Mouse (Mus musculus) MEL (cell line): ENCODE data around the gene Surf2. TPM values are rescaled to one million over a fixed set of nuclear protein-coding genes. Genes with fewer than 3 reads are reported as not detected.
A peak's percentile ranks its signal among the peaks of the same experiment; 100 is the strongest.

Experiments used
- DNase-seq: peaks from one replicate; pipeline ENCODE4 v3.0.0; 2011; ENCODE audit warnings: low read depth, low spot score
- H3K27ac ChIP-seq: 2 replicates; pipeline ENCODE4 v1.5.1; 2012; ENCODE audit warnings: low read depth, mild to moderate bottlenecking, control low read depth, low read length, moderate library complexity; ENCODE audit not compliant: control insufficient read depth
- H3K27me3 ChIP-seq, 2 experiments: fragments of 150-350 bp in 1 of 2; sonication (generic) in 1 of 2; 2 replicates each; pipeline ENCODE4 v1.6.1; 2012; ENCODE audit warnings: low read length in 2 of 2, mild to moderate bottlenecking in 2 of 2, improper control_type of control experiment in 1 of 2, moderate library complexity in 1 of 2; ENCODE audit not compliant: insufficient read depth in 2 of 2, control insufficient read depth in 1 of 2
- H3K36me3 ChIP-seq, 2 experiments: 2 replicates each; pipeline ENCODE4 v1.6.1; 2012 to 2014; ENCODE audit warnings: low read length in 2 of 2, improper control_type of control experiment in 1 of 2, inconsistent platforms in 1 of 2, mild to moderate bottlenecking in 1 of 2; ENCODE audit not compliant: insufficient read depth in 2 of 2, control insufficient read depth in 1 of 2
- H3K4me1 ChIP-seq, 2 experiments: fragments of 150-350 bp in 1 of 2; sonication (generic) in 1 of 2; 2 replicates each; pipeline ENCODE4 v1.6.1; 2012; ENCODE audit warnings: low read length in 2 of 2, improper control_type of control experiment in 1 of 2, mild to moderate bottlenecking in 1 of 2; ENCODE audit not compliant: insufficient read depth in 2 of 2, control insufficient read depth in 1 of 2
- H3K4me3 ChIP-seq, 2 experiments: fragments of 150-350 bp in 1 of 2; sonication (generic) in 1 of 2; 2 replicates each; pipeline ENCODE4 v1.5.1; 2012; ENCODE audit warnings: low read depth in 2 of 2, low read length in 2 of 2, mild to moderate bottlenecking in 2 of 2, moderate library complexity in 2 of 2, control low read depth in 1 of 2, improper control_type of control experiment in 1 of 2; ENCODE audit not compliant: control insufficient read depth in 1 of 2, insufficient read depth in 1 of 2
- H3K79me2 ChIP-seq: 2 replicates; pipeline ENCODE4 v1.6.1; 2012; ENCODE audit warnings: mild to moderate bottlenecking, low read length, moderate library complexity; ENCODE audit not compliant: control insufficient read depth, poor library complexity, insufficient read depth
- H3K9ac ChIP-seq: 2 replicates; pipeline ENCODE4 v1.6.1; 2012; ENCODE audit warnings: low read depth, mild to moderate bottlenecking, control low read depth, low read length, moderate library complexity; ENCODE audit not compliant: control insufficient read depth, poor library complexity, severe bottlenecking
- H3K9me3 ChIP-seq: fragments of 150-350 bp; sonication (generic); replicated peaks from 2 replicates; pipeline ENCODE4 v1.6.1; 2012; ENCODE audit warnings: mild to moderate bottlenecking, low read length, improper control_type of control experiment, moderate library complexity; ENCODE audit not compliant: insufficient read depth
- BHLHE40 ChIP-seq: IDR thresholded peaks from 2 replicates; pipeline ENCODE4 v1.6.1; 2012; ENCODE audit warnings: low read depth, mild to moderate bottlenecking, inconsistent platforms, low read length, improper control_type of control experiment, borderline replicate concordance
- CHD1 ChIP-seq: IDR thresholded peaks from 2 replicates; pipeline ENCODE4 v1.6.1; 2012; ENCODE audit warnings: low read depth, mild to moderate bottlenecking, inconsistent platforms, low read length, improper control_type of control experiment
- CTCF ChIP-seq, 3 experiments: IDR thresholded peaks in 2 of 3; conservative IDR thresholded peaks in 1 of 3; 2 replicates each; pipeline ENCODE4 v1.5.1; 2011 to 2012; ENCODE audit warnings: low read length in 3 of 3, low read depth in 2 of 3, mild to moderate bottlenecking in 2 of 3, improper control_type of control experiment in 1 of 3, inconsistent platforms in 1 of 3, mixed read lengths in 1 of 3, moderate library complexity in 1 of 3; ENCODE audit not compliant: control insufficient read depth in 1 of 3, insufficient read depth in 1 of 3, poor library complexity in 1 of 3, severe bottlenecking in 1 of 3
- E2F4 ChIP-seq: IDR thresholded peaks from 2 replicates; pipeline ENCODE4 v1.6.1; 2011; ENCODE audit warnings: low read depth, low read length, improper control_type of control experiment, borderline replicate concordance
- ELF1 ChIP-seq: IDR thresholded peaks from 2 replicates; pipeline ENCODE4 v1.6.1; 2014; ENCODE audit warnings: low read depth, mild to moderate bottlenecking, inconsistent platforms, low read length, improper control_type of control experiment, moderate library complexity
- ETS1 ChIP-seq: IDR thresholded peaks from 2 replicates; pipeline ENCODE4 v1.6.1; 2012; ENCODE audit warnings: low read depth, mild to moderate bottlenecking, inconsistent platforms, low read length, improper control_type of control experiment, moderate library complexity
- GABPA ChIP-seq: IDR thresholded peaks from 2 replicates; pipeline ENCODE4 v1.6.1; 2012; ENCODE audit warnings: low read depth, mild to moderate bottlenecking, inconsistent platforms, low read length, improper control_type of control experiment, moderate library complexity
- HCFC1 ChIP-seq: IDR thresholded peaks from 2 replicates; pipeline ENCODE4 v1.6.1; 2012; ENCODE audit warnings: low read depth, mild to moderate bottlenecking, inconsistent platforms, low read length, improper control_type of control experiment, moderate library complexity
- JUND ChIP-seq: IDR thresholded peaks from 2 replicates; pipeline ENCODE4 v1.6.1; 2011; ENCODE audit warnings: low read depth, mild to moderate bottlenecking, improper control_type of control experiment, low read length
- KAT2A ChIP-seq: conservative IDR thresholded peaks from 2 replicates; pipeline ENCODE4 v1.6.1; 2012; ENCODE audit warnings: low read depth, low read length, improper control_type of control experiment, inconsistent platforms
- MAFK ChIP-seq: IDR thresholded peaks from 2 replicates; pipeline ENCODE4 v1.6.1; 2011; ENCODE audit warnings: low read depth, mild to moderate bottlenecking, low read length, improper control_type of control experiment, borderline replicate concordance
- MAZ ChIP-seq: IDR thresholded peaks from 2 replicates; pipeline ENCODE4 v1.6.1; 2012; ENCODE audit warnings: low read depth, mild to moderate bottlenecking, inconsistent platforms, low read length, improper control_type of control experiment
- MXI1 ChIP-seq: IDR thresholded peaks from 2 replicates; pipeline ENCODE4 v1.6.1; 2011; ENCODE audit warnings: mild to moderate bottlenecking, low read depth, low read length, improper control_type of control experiment
- MYB ChIP-seq: IDR thresholded peaks from 2 replicates; pipeline ENCODE4 v1.6.1; 2011; ENCODE audit warnings: mild to moderate bottlenecking, low read depth, low read length, improper control_type of control experiment
- NELFE ChIP-seq: IDR thresholded peaks from 2 replicates; pipeline ENCODE4 v1.6.1; 2011; ENCODE audit warnings: low read depth, low read length, improper control_type of control experiment
- NRF1 ChIP-seq: IDR thresholded peaks from 2 replicates; pipeline ENCODE4 v1.6.1; 2014; ENCODE audit warnings: low read depth, mild to moderate bottlenecking, inconsistent platforms, low read length, improper control_type of control experiment, moderate library complexity; ENCODE audit not compliant: poor library complexity, insufficient read depth, severe bottlenecking
- POLR2A ChIP-seq, 2 experiments: IDR thresholded peaks; 2 replicates each; pipeline ENCODE4 v1.6.1; 2011 to 2012; ENCODE audit warnings: low read length in 2 of 2, mild to moderate bottlenecking in 2 of 2, control low read depth in 1 of 2, improper control_type of control experiment in 1 of 2, low read depth in 1 of 2, moderate library complexity in 1 of 2; ENCODE audit not compliant: control insufficient read depth in 1 of 2, insufficient read depth in 1 of 2, poor library complexity in 1 of 2
- RAD21 ChIP-seq: IDR thresholded peaks from 2 replicates; pipeline ENCODE4 v1.6.1; 2011; ENCODE audit warnings: mild to moderate bottlenecking, low read depth, low read length, improper control_type of control experiment
- SIN3A ChIP-seq: IDR thresholded peaks from 2 replicates; pipeline ENCODE4 v1.6.1; 2012; ENCODE audit warnings: low read length, improper control_type of control experiment, inconsistent platforms
- TBP ChIP-seq: IDR thresholded peaks from 2 replicates; pipeline ENCODE4 v1.8.0; 2011; ENCODE audit warnings: low read depth, low read length, improper control_type of control experiment
- ZC3H11A ChIP-seq: IDR thresholded peaks from 2 replicates; pipeline ENCODE4 v1.6.1; 2012; ENCODE audit warnings: low read depth, mild to moderate bottlenecking, inconsistent platforms, low read length, improper control_type of control experiment
- ZNF384 ChIP-seq: IDR thresholded peaks from 2 replicates; pipeline ENCODE4 v1.6.1; 2012; ENCODE audit warnings: low read depth, mild to moderate bottlenecking, inconsistent platforms, low read length, improper control_type of control experiment
- polyA plus RNA-seq, 2 experiments: library from polyadenylated mRNA; stranded (reverse) in 1 of 2; unstranded in 1 of 2; fragments of >175 nt in 1 of 2; fragments of >200 nt in 1 of 2; gene quantifications; 2 replicates each; pipeline versions ENCODE4 v1.2.1 to v1.2.4; 2012; ENCODE audit warnings: low replicate concordance in 2 of 2, low read depth in 1 of 2; ENCODE audit not compliant: insufficient read length in 2 of 2, insufficient read depth in 1 of 2, missing spikeins in 1 of 2
- total RNA-seq: library from RNA; depleted of rRNA; stranded (reverse); fragments of 300-350 nt; gene quantifications from 2 replicates; pipeline ENCODE4 v1.2.3, GENCODE M21; 2012

Gene Surf2
- total and polyA plus RNA-seq, 3 experiments: 63.1 to 84.8 TPM; not detected in 1

DNA sequence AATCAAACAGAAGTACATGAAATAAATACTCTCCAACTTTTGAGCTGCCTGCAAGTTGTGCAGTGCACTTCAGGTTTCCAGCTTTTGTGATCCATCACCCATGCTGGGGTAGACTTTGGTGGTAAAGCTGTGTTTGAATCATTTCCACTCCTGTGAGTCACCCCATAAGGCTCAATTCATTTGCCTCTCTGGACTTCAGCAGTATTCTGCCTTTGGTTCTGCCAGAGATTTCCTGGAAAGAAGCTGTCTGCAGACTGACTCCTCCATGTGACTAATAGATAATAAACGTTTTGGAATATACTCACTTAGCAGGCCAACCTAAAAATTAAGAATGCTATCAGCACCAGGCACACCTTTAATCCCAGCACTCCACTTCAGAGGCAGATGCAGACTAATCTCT is 15.4 kb upstream of the Surf2 start:
- Histone ChIP-seq H3K4me1 (peaks cover 0 to 4% of the 10 kb centered on the region in 2 experiments; a peak in 1 of 4 replicates), H3K27me3 (no peaks in the 10 kb centered on the region), H3K27ac (no peak overlapping the region), H3K36me3 (peaks cover 6 to 10% of the 10 kb centered on the region in 2 experiments), H3K9ac (no peak overlapping the region), H3K79me2 (peaks cover 39% of the 10 kb centered on the region), H3K4me3 (no peak overlapping the region; a peak in 1 of 4 replicates), H3K9me3 (no peaks in the 10 kb centered on the region)
- no peak for DNase-seq
- TF ChIP-seq E2F4 (no peak), SIN3A (no peak), KAT2A (no peak), MAZ (no peak), ETS1 (no peak), CTCF (IDR thresholded peaks at IDR 0.05 in 2 of 3, conservative IDR thresholded peaks at IDR 0.05 in 1 of 3; ENCODE audit: control insufficient read depth in 1 of 3, insufficient read depth in 1 of 3, low read depth in 2 of 3, low read length in 3 of 3, poor library complexity in 1 of 3, severe bottlenecking in 1 of 3) (no peak), NRF1 (no peak), JUND (no peak), MAFK (no peak), NELFE (no peak), ZC3H11A (no peak), MYB (no peak), POLR2A (IDR thresholded peaks at IDR 0.05; ENCODE audit: control insufficient read depth in 1 of 2, insufficient read depth in 1 of 2, low read depth in 1 of 2, low read length in 2 of 2, poor library complexity in 1 of 2) (no peak), MXI1 (no peak), CHD1 (no peak), TBP (no peak), ELF1 (no peak), ZNF384 (no peak), HCFC1 (no peak), BHLHE40 (no peak)

DNA sequence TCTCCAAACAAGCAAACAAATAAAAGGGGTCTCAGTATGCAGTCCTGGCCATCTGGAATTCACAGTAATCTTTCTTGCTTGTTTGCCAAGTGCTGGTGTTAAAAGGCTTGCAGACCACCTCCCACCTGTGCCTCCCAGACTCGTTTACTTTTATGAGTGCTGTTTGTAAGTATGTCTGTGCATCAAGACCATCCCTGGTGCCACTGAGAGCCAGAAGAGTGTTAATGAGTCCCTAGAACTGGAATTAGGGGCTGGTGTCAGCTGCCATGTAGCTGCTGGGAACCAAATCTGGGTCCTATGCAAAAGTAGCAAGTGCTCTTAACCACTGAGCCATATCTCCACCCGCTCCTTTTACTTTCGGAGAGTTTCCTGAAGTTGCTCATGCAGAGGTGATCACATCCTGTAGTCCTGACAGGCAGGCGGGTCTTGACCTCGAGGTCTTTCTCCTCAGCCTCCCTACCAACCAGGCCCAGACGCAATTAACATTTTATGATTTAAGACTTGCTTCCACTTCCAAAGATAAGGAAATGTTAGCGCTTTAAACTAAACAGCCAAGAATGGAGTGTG is 14.2 kb upstream of the Surf2 start:
- no peaks in the 10 kb centered on the region for H3K9me3 ChIP-seq
- TF ChIP-seq E2F4: no peak
- TF ChIP-seq GABPA: no peak
- TF ChIP-seq MAFK: no peak
- TF ChIP-seq POLR2A (IDR thresholded peaks at IDR 0.05; ENCODE audit: control insufficient read depth in 1 of 2, insufficient read depth in 1 of 2, low read depth in 1 of 2, low read length in 2 of 2, poor library complexity in 1 of 2): no peak
- TF ChIP-seq RAD21: no peak
- no peak for TF ChIP-seq ZNF384
- TF ChIP-seq BHLHE40: no peak
- TF ChIP-seq NRF1: no peak
- DNase-seq: peak; percentile 46
- H3K27ac ChIP-seq: peak overlapping the region; percentile 73
- H3K9ac ChIP-seq: peak overlapping the region; percentile 89
- H3K4me3 ChIP-seq: peak overlapping the region; percentile 80 to 85
- H3K27me3 ChIP-seq: no peaks in the 10 kb centered on the region
- peaks cover 0 to 4% of the 10 kb centered on the region in 2 experiments; a peak in 1 of 4 replicates for H3K4me1 ChIP-seq
- H3K36me3 ChIP-seq: peaks cover 4 to 10% of the 10 kb centered on the region in 2 experiments
- peaks cover 42% of the 10 kb centered on the region for H3K79me2 ChIP-seq
